Mouse (Mus musculus): ENCODE results near the gene Tmf1. TPM values are rescaled to one million over a fixed set of nuclear protein-coding genes. Genes with fewer than 3 reads are reported as not detected.

The Tmf1 gene
- polyA plus RNA-seq (2015; fragmentation: Nextera tagmentation; extraction: Ambion mirVana), result 28.1 and 28.7 TPM in 2 replicates

GRCm38 (mm10) chr6:97178491-97179366 is at the start of gene Tmf1:
TSS of gene Tmf1 (minus strand) at chr6:97179122.
- Histone ChIP-seq H3K9ac (replicated peaks; ENCODE audit: low read length) (peak within 1 kb of the TSS; percentile 96), H3K4me1 (ENCODE audit: insufficient read depth, low read length) (peaks cover 33% of the 10 kb centered on the region), H3K27ac (ENCODE audit: low read length) (peak within 1 kb of the TSS; percentile 96), H3K4me3 (ENCODE audit: low read length) (peak within 1 kb of the TSS; percentile 92), H3K9me3 (ENCODE audit: low read length) (no peaks in the 10 kb centered on the region), H3K4me2 (replicated peaks; ENCODE audit: low read depth, low read length) (peak within 1 kb of the TSS; percentile 70), H3K36me3 (ENCODE audit: insufficient read depth, low read length) (0 out of 2 replicates have a peak, but pooled peaks cover 3% of the 10 kb centered on the region), H3K27me3 (ENCODE audit: insufficient read depth, low read length) (no peaks in the 10 kb centered on the region)
- ATAC-seq (ENCODE audit: low FRiP score, low TSS enrichment), result peak; percentile 98
- under 1% methylated on average over 79 of the region's 80 CpGs for WGBS

GRCm38 (mm10) chr6:97227067-97227847 is 48.3 kb upstream of the Tmf1 start:
- Histone ChIP-seq H3K36me3 (ENCODE audit: insufficient read depth, low read length) (peaks cover 18% of the 10 kb centered on the region), H3K4me1 (ENCODE audit: insufficient read depth, low read length) (peaks cover 9% of the 10 kb centered on the region), H3K4me3 (ENCODE audit: low read length) (no peak overlapping the region), H3K4me2 (replicated peaks; ENCODE audit: low read depth, low read length) (no peak overlapping the region), H3K27me3 (ENCODE audit: insufficient read depth, low read length) (no peaks in the 10 kb centered on the region), H3K9me3 (ENCODE audit: low read length) (no peaks in the 10 kb centered on the region), H3K9ac (replicated peaks; ENCODE audit: low read length) (no peak overlapping the region), H3K27ac (ENCODE audit: low read length) (no peak overlapping the region)
- WGBS, result 93% methylated on average over 9 of the region's 9 CpGs
- no peak for ATAC-seq (ENCODE audit: low FRiP score, low TSS enrichment)

- 18% methylated on average over 1 of the region's 1 CpGs for WGBS
- H3K9me3 ChIP-seq (ENCODE audit: low read length), result no peaks in the 10 kb centered on the region
- H3K4me2 ChIP-seq (replicated peaks; ENCODE audit: low read depth, low read length), result no peak overlapping the region
- H3K4me3 ChIP-seq (ENCODE audit: low read length), result no peak overlapping the region
- no peak for ATAC-seq (ENCODE audit: low FRiP score, low TSS enrichment)
- no peak overlapping the region for H3K27ac ChIP-seq (ENCODE audit: low read length)
- H3K27me3 ChIP-seq (ENCODE audit: insufficient read depth, low read length), result no peaks in the 10 kb centered on the region
- H3K9ac ChIP-seq (replicated peaks; ENCODE audit: low read length), result no peak overlapping the region
- H3K4me1 ChIP-seq (ENCODE audit: insufficient read depth, low read length), result peaks cover 12% of the 10 kb centered on the region
- peaks cover 11% of the 10 kb centered on the region for H3K36me3 ChIP-seq (ENCODE audit: insufficient read depth, low read length)
These were observed 47.2 kb upstream of the Tmf1 start for GRCm38 (mm10) chr6:97226083-97226491.

GRCm38 (mm10) chr6:97224505-97224904 is 45.6 kb upstream of the Tmf1 start:
- no peaks in the 10 kb centered on the region for H3K27me3 ChIP-seq (ENCODE audit: insufficient read depth, low read length)
- no peak overlapping the region for H3K27ac ChIP-seq (ENCODE audit: low read length)
- 94% methylated on average over 8 of the region's 8 CpGs for WGBS
- H3K4me2 ChIP-seq (replicated peaks; ENCODE audit: low read depth, low read length), result no peak overlapping the region
- no peak for ATAC-seq (ENCODE audit: low FRiP score, low TSS enrichment)
- no peak overlapping the region for H3K9ac ChIP-seq (replicated peaks; ENCODE audit: low read length)
- H3K4me1 ChIP-seq (ENCODE audit: insufficient read depth, low read length), result peaks cover 12% of the 10 kb centered on the region
- 0 out of 2 replicates have a peak, but pooled peaks cover 2% of the 10 kb centered on the region for H3K36me3 ChIP-seq (ENCODE audit: insufficient read depth, low read length)
- H3K4me3 ChIP-seq (ENCODE audit: low read length), result no peak overlapping the region
- H3K9me3 ChIP-seq (ENCODE audit: low read length), result no peaks in the 10 kb centered on the region

- Histone ChIP-seq H3K36me3 (ENCODE audit: insufficient read depth, low read length) (no peaks in the 10 kb centered on the region), H3K9ac (replicated peaks; ENCODE audit: low read length) (0 out of 2 replicates have a peak overlapping the region, but pooled peaks have one; percentile 4), H3K27me3 (ENCODE audit: insufficient read depth, low read length) (no peaks in the 10 kb centered on the region), H3K4me3 (ENCODE audit: low read length) (no peak overlapping the region), H3K27ac (ENCODE audit: low read length) (no peak overlapping the region), H3K9me3 (ENCODE audit: low read length) (no peaks in the 10 kb centered on the region), H3K4me1 (ENCODE audit: insufficient read depth, low read length) (peaks cover 12% of the 10 kb centered on the region), H3K4me2 (replicated peaks; ENCODE audit: low read depth, low read length) (no peak overlapping the region)
- ATAC-seq (ENCODE audit: low FRiP score, low TSS enrichment), result no peak
- 82% methylated on average over 4 of the region's 4 CpGs for WGBS
These were observed 44.6 kb upstream of the Tmf1 start for GRCm38 (mm10) chr6:97223566-97223965.

GRCm38 (mm10) chr6:97222931-97223467 is 44.1 kb upstream of the Tmf1 start:
- Histone ChIP-seq H3K4me2 (replicated peaks; ENCODE audit: low read depth, low read length) (no peak overlapping the region), H3K4me1 (ENCODE audit: insufficient read depth, low read length) (peaks cover 12% of the 10 kb centered on the region), H3K36me3 (ENCODE audit: insufficient read depth, low read length) (no peaks in the 10 kb centered on the region), H3K4me3 (ENCODE audit: low read length) (no peak overlapping the region), H3K9ac (replicated peaks; ENCODE audit: low read length) (no peak overlapping the region), H3K27me3 (ENCODE audit: insufficient read depth, low read length) (no peaks in the 10 kb centered on the region), H3K9me3 (ENCODE audit: low read length) (no peaks in the 10 kb centered on the region), H3K27ac (ENCODE audit: low read length) (no peak overlapping the region)
- ATAC-seq (ENCODE audit: low FRiP score, low TSS enrichment), result no peak
- 64% methylated on average over 5 of the region's 5 CpGs for WGBS

- Histone ChIP-seq H3K36me3 (ENCODE audit: insufficient read depth, low read length) (no peaks in the 10 kb centered on the region), H3K9ac (replicated peaks; ENCODE audit: low read length) (no peak overlapping the region), H3K4me3 (ENCODE audit: low read length) (no peak overlapping the region), H3K4me2 (replicated peaks; ENCODE audit: low read depth, low read length) (no peak overlapping the region), H3K9me3 (ENCODE audit: low read length) (no peaks in the 10 kb centered on the region), H3K4me1 (ENCODE audit: insufficient read depth, low read length) (peaks cover 12% of the 10 kb centered on the region), H3K27ac (ENCODE audit: low read length) (no peak overlapping the region), H3K27me3 (ENCODE audit: insufficient read depth, low read length) (no peaks in the 10 kb centered on the region)
- 40% methylated on average over 6 of the region's 6 CpGs for whole genome bisulfite sequencing
- peak; percentile 42; the same call in 1 of the 2 replicates for ATAC-seq (ENCODE audit: low FRiP score, low TSS enrichment)
These were observed 43.4 kb upstream of the Tmf1 start for GRCm38 (mm10) chr6:97222321-97222720.

GRCm38 (mm10) chr6:97221205-97222025 is 42.5 kb upstream of the Tmf1 start:
- 63% methylated on average over 15 of the region's 15 CpGs for WGBS
- Histone ChIP-seq H3K4me3 (ENCODE audit: low read length) (no peak overlapping the region), H3K9ac (replicated peaks; ENCODE audit: low read length) (no peak overlapping the region), H3K9me3 (ENCODE audit: low read length) (no peaks in the 10 kb centered on the region), H3K4me2 (replicated peaks; ENCODE audit: low read depth, low read length) (no peak overlapping the region), H3K36me3 (ENCODE audit: insufficient read depth, low read length) (no peaks in the 10 kb centered on the region), H3K27ac (ENCODE audit: low read length) (no peak overlapping the region), H3K4me1 (ENCODE audit: insufficient read depth, low read length) (peaks cover 12% of the 10 kb centered on the region), H3K27me3 (ENCODE audit: insufficient read depth, low read length) (no peaks in the 10 kb centered on the region)
- no peak for ATAC-seq (ENCODE audit: low FRiP score, low TSS enrichment)

- WGBS, result 80% methylated on average over 2 of the region's 5 CpGs
- Histone ChIP-seq H3K4me2 (replicated peaks; ENCODE audit: low read depth, low read length) (no peak overlapping the region), H3K9ac (replicated peaks; ENCODE audit: low read length) (no peak overlapping the region), H3K9me3 (ENCODE audit: low read length) (no peaks in the 10 kb centered on the region), H3K27me3 (ENCODE audit: insufficient read depth, low read length) (no peaks in the 10 kb centered on the region), H3K4me1 (ENCODE audit: insufficient read depth, low read length) (peaks cover 12% of the 10 kb centered on the region), H3K36me3 (ENCODE audit: insufficient read depth, low read length) (no peaks in the 10 kb centered on the region), H3K27ac (ENCODE audit: low read length) (no peak overlapping the region), H3K4me3 (ENCODE audit: low read length) (no peak overlapping the region)
- no peak for ATAC-seq (ENCODE audit: low FRiP score, low TSS enrichment)
These were observed 41.8 kb upstream of the Tmf1 start for GRCm38 (mm10) chr6:97220672-97221071.

Data from kidney, embryonic 16.5 days (tissue).